Mouse (Mus musculus) heart, postnatal 4 days (tissue): ENCODE measurements at regions not wholly inside any gene's neighbourhood (a gene's known extent, or its start where the extent isn't known, plus 50 kb on each side); places are given as distances from the start of the nearest gene placed in this dataset.
"Not testable (repeated sequence)": the region's sequence is repeated elsewhere in the genome, so short reads cannot be mapped to it uniquely, and the experiment has no call there.

Experiments
- DNase-seq: peaks from one replicate; pipeline ENCODE4 v3.0.0; 2021

- DNase-seq: no peak
Observed at GRCm38 (mm10) chr10:36884198-36884597, 90.1 kb upstream of the Hdac2 start.

GRCm38 (mm10) chr10:36897900-36898600 is 76.3 kb upstream of the Hdac2 start:
- DNase-seq: peak; percentile 9

GRCm38 (mm10) chr10:36908861-36909260 is 65.5 kb upstream of the Hdac2 start:
- no peak for DNase-seq

GRCm38 (mm10) chr10:36918037-36918436 is 56.3 kb upstream of the Hdac2 start:
- not testable (repeated sequence) for DNase-seq

- DNase-seq: no peak
Observed at GRCm38 (mm10) chr10:36923756-36924155, 50.6 kb upstream of the Hdac2 start.

GRCm38 (mm10) chr10:36924161-36924560 is 50.2 kb upstream of the Hdac2 start:
- DNase-seq: no peak
